Mouse (Mus musculus): ENCODE results near the gene Tmprss3. TPM values are rescaled to one million over a fixed set of nuclear protein-coding genes. Genes with fewer than 3 reads are reported as not detected.

The Tmprss3 gene
- total RNA-seq, 1 experiment from 2014 or later, result 4.2 TPM

- no peak for ATAC-seq (replicated peaks; ENCODE audit: low read depth, poor library complexity, severe bottlenecking)
These were observed 54.4 kb downstream of the Tmprss3 start, which contains the start of gene Tff2 for GRCm38 (mm10) chr17:31144040-31145037. Tff2 (minus strand) TSS chr17:31144282.

GRCm38 (mm10) chr17:31142116-31142515 lies 56.7 kb downstream of the Tmprss3 start:
- ATAC-seq (replicated peaks; ENCODE audit: low read depth, poor library complexity, severe bottlenecking), result no peak

GRCm38 (mm10) chr17:31138398-31138797 lies 60.4 kb downstream of the Tmprss3 start:
- peak; percentile 84 for ATAC-seq (replicated peaks; ENCODE audit: low read depth, poor library complexity, severe bottlenecking)

DNA sequence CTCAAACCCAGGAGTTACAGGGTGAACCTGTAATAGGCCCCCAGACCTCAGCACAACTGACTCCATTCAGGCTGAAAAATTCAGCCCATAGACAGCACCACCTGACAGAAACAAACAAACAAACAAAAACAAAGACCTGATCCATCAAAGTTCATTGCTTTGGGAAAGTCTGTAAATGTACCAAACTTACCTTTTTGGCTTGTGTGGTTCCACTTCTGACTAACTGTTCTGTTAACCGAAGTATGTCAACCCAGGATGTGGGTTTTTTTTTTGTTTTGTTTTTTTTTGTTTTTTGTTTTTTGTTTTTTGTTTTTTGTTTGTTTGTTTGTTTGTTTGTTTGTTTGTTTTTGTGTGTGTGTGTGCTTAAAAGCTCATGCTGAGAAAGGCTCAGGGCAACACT lies 62.0 kb downstream of the Tmprss3 start:
- ATAC-seq (replicated peaks; ENCODE audit: low read depth, poor library complexity, severe bottlenecking), result no peak

GRCm38 (mm10) chr17:31136291-31136690 lies 62.5 kb downstream of the Tmprss3 start:
- ATAC-seq (replicated peaks; ENCODE audit: low read depth, poor library complexity, severe bottlenecking), result no peak

DNA sequence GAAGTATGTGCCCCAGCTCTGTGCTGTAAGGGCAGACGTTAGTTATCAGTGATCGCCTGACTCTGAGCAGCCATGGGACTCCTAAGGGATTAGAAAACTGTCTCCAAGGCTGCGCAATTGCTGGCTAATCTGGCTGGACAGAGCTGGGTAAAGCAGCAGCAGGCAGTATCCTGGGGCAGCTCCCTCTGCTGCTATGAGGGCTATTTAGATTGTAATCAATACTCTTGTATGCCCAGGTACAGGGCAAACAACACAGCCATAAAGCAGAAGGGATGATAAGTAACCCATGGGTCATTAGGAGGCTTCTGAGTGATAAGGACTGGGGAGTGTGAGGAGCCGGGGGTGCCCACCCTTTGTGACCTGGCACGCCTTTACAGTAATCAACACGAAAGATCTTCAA lies 63.9 kb downstream of the Tmprss3 start:
- no peak for ATAC-seq (replicated peaks; ENCODE audit: low read depth, poor library complexity, severe bottlenecking)

- ATAC-seq (replicated peaks; ENCODE audit: low read depth, poor library complexity, severe bottlenecking), result no peak
These were observed 65.0 kb downstream of the Tmprss3 start for GRCm38 (mm10) chr17:31133776-31134175.

DNA sequence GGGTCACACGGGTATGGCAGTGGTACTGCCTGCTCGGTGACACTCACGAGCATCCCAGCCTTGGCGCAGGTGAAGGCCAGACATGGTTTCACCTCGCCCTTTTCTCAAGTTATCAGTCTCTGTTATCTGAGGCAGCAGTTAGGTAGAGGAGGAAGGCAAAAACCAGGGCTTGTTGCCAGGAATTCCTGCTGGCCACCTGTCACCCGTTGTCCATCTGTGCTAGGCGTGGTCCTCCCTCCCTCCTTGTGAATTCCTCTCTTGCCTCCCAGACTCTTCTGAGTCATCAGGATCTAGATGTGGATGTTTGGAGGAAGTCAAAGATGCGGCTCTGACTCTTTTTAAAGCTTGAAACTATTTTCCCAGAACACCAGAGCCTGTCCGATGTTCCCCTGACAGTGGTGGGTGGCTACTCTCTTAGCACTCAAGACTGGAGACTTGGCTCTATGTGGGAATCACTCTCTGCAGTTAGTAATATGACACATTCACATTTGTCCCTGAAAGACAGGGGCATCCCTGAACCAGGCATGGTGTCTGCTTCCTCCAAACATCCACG lies 67.4 kb downstream of the Tmprss3 start:
- no peak for ATAC-seq (replicated peaks; ENCODE audit: low read depth, poor library complexity, severe bottlenecking)

- no peak for ATAC-seq (replicated peaks; ENCODE audit: low read depth, poor library complexity, severe bottlenecking)
These were observed 69.3 kb downstream of the Tmprss3 start, which contains the start of gene Tff3 for GRCm38 (mm10) chr17:31129452-31129851. Tff3 (minus strand) TSS chr17:31129646.

Other genes starting within 250 kb of the Tmprss3 start
- not detected in 2 replicates for gene Umodl1, start 244.3 kb downstream of the Tmprss3 start, total RNA-seq (2017)
- 19.5 and 22.7 TPM in 2 replicates for gene Abcg1, start 141.3 kb downstream of the Tmprss3 start, total RNA-seq (2017)
- not detected in 2 replicates for gene Tff3, start 69.3 kb downstream of the Tmprss3 start, total RNA-seq (2017)
- gene Tff2, start 54.7 kb downstream of the Tmprss3 start, total RNA-seq (2017), result not detected in 2 replicates
- not detected in 2 replicates for gene Tff1, start 33.7 kb downstream of the Tmprss3 start, total RNA-seq (2017)
- 35.5 and 37.7 TPM in 2 replicates for gene Ubash3a, start 8.9 kb upstream of the Tmprss3 start, total RNA-seq (2017)
- gene Rsph1, start 78.4 kb upstream of the Tmprss3 start, total RNA-seq (2017), result not detected in 2 replicates
- 9.4 and 10.7 TPM in 2 replicates for gene Slc37a1, start 87.8 kb upstream of the Tmprss3 start, total RNA-seq (2017)
- gene Pde9a, start 187.2 kb upstream of the Tmprss3 start, total RNA-seq (2017), result not detected in 2 replicates